Mouse (Mus musculus): Measurements from ENCODE around the gene Mast3.
"Not testable (repeated sequence)": the region's sequence is repeated elsewhere in the genome, so short reads cannot be mapped to it uniquely, and the experiment has no call there.

Gene Mast3

DNA sequence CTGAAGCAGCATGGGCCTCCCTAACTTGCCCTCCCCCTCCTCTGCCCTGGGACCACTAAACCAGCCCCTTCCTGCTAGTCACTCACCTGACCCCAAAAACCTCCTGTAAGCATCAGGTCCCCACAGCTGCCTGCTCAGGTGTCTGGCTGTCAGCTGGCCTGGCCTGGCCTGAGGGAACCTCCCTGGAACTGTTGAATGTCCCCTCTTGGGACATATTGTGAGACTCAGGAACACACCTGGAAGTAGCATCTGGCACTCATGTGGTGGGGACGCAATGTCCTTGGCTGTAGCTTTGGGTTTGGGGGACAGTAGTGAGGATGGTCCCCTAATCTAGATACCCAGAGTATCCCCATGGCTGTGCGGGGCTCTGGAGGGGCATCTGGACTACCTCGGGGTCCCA is 29.2 kb upstream of the Mast3 start:
- no peak for DNase-seq (ENCODE audit: low read depth, low spot score)

DNA sequence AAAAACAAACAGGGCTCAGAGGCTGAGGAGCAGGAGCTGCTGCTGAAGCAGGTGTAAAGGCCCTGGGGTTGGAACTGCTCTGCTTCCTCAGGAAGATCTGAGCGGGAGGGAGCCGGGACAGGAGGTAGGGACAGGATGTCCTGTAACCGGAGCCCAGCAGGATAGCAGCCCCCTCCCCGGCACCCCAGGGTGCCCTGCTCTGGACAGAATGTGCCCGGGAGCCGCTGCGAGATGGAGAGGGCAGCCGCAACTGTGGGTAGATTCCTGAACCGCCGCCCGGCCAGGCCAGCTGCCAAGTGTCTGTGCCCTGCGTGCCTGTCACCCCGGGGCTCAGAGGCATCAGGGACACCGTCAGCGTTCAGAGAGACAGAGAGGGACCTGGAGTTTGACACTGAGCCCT is 28.7 kb upstream of the Mast3 start:
- no peak for DNase-seq (ENCODE audit: low read depth, low spot score)

DNA sequence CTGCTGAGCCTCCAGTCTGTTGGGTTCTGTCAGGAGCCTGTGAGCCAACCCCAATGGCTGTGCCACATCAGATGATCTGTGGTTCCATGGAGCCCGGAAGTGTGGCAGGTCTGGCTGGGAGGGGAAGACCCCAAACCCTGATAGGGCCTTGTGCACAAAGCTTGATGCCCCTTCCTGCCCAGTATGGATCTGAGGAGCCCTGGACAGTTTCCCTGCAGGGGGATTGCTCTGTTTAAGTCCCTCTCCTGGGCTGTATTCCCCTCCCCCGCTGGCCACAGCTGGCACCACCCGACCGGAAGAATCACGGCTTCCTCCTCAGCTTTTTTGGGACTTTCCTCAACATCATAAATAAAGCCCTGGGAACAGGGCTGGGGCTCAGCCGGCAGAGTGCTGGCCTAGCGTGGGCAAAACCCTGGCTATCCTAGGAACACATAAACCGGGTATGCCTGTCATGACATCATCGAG is 28.2 kb upstream of the Mast3 start:
- no peak for DNase-seq (ENCODE audit: low read depth, low spot score)

- DNase-seq (ENCODE audit: low read depth, low spot score) = no peak
Observed at GRCm38 (mm10) chr8:70832371-70832770, 27.5 kb upstream of the Mast3 start.

DNA sequence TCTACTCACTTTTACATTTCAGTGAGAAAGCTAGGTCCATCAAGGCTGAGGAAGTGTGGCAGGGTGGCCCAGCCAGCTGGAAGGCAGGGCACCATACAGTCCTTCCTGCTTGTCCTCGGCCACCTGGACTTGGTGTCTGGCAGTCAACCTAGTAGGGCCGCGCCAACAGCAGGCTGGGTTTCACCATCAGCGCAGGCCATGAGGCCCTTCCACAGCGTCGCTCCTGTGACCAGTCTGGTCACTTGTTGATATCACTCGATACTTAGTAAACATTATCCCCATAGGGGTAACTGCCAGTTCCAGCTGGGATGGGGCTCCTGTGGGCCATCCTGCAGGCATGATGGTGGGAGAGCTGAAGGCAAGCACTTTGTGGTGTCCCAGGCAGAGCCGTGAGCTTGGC is 26.7 kb upstream of the Mast3 start:
- DNase-seq (ENCODE audit: low read depth, low spot score) = no peak

DNA sequence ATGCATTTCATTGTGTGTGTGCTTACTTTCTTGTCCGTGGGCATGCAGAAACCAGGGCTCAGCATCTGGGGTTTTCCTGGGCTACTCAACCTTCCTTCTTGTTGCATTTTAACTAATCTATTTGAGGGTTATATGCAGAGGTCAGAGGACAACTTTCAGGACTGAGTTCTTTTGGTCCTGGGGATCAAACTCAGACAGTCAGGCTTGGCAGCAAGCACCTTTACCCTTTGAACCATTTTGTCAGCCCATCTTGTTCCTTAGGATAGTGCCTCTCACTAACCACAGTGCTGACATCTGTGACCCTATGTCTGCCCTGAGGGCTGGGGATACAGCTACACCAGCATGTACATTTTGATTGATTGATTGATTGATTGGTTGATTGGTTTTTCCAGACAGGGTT is 22.9 kb upstream of the Mast3 start:
- no peak for DNase-seq (ENCODE audit: low read depth, low spot score)

DNA sequence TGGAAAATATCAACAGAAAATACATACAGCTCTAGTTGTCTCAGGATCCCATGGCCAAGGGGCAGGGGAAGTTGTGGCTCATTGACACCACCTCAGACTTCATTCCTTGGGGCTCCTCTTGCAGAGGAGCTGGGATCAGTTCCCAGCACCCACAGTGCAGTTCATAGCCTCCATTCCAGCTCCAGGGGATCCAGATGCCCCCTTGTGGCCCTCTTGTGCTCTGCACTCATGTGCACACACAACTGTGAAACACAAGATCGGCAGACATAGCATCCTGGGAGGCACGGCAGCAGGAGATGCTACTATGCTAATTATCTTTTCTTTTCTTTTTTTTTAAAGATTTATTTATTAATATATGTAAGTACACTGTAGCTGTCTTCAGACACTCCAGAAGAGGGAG is 22.2 kb upstream of the Mast3 start:
- peak; percentile 80 for DNase-seq (ENCODE audit: low read depth, low spot score)

GRCm38 (mm10) chr8:70825816-70826215 is 21.0 kb upstream of the Mast3 start:
- DNase-seq (ENCODE audit: low read depth, low spot score) = no peak

- no peak for DNase-seq (ENCODE audit: low read depth, low spot score)
Observed at GRCm38 (mm10) chr8:70823802-70824201, 18.9 kb upstream of the Mast3 start.

DNA sequence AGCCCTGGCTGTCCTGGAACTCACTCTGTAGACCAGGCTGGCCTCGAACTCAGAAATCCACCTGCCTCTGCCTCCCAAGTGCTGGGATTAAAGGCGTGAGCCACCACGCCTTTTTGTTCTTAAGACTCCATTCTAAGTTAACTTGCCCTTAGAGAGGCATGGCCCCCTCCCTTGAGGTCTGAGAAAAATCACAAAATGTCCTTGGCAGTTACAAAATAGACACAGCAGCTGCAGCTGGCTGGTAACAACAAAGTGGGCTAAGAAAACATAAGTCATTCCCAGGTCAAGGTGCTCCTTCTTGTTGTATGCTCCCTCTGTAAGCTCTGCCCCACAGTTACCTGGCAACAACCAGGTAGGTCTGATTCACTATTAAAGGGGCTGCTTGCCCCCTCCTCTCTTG is 17.7 kb upstream of the Mast3 start:
- DNase-seq (ENCODE audit: low read depth, low spot score) = not testable (repeated sequence)

DNA sequence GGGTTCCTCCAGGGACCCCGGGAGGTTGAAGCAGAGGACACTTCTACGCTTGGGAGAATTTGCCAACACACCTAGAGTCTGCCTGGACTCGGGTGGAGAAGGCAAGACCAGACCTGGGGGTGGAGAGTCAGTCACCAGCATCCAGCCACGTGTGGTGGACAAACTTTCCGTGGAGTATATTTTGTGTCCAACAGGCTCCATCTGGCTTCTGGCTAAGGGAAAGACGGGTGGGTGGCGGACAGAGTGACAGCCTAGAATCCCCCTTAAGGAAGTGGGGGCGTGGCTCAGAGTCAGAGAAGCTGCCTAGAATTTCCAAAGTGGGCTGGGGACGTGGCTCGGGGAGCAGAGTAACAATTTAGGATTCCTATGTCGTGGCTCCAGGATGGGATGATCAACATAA is 17.1 kb upstream of the Mast3 start:
- peak; percentile 36 for DNase-seq (ENCODE audit: low read depth, low spot score)

DNA sequence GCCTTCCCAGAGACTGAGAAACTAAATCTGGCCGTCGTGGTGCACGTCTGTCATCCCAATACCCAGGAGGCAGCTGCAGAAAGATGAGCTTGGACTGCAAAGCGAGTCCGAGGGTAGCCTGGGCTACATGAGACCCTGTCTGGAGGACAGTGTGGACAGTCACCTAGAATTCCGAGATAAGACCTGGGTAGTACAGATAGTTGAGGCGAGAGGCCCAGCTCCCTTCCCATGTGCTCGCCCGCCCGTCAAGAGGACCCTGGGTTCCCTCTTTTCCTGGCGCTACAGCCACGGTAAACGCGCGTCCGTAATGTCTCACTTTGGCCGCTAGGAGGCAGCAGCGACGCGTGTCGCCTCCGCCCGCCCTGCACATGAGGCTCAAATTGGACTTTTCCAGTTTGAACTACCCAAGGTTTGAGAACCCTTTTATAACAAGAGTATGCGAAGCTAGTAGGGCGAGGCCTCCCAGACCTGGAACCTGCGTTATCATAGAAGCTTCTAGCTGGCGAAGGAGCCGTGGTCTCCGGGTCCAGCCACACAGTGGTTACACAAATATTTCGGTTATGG is 16.6 kb upstream of the Mast3 start:
- peak; percentile 77 for DNase-seq (ENCODE audit: low read depth, low spot score)

DNA sequence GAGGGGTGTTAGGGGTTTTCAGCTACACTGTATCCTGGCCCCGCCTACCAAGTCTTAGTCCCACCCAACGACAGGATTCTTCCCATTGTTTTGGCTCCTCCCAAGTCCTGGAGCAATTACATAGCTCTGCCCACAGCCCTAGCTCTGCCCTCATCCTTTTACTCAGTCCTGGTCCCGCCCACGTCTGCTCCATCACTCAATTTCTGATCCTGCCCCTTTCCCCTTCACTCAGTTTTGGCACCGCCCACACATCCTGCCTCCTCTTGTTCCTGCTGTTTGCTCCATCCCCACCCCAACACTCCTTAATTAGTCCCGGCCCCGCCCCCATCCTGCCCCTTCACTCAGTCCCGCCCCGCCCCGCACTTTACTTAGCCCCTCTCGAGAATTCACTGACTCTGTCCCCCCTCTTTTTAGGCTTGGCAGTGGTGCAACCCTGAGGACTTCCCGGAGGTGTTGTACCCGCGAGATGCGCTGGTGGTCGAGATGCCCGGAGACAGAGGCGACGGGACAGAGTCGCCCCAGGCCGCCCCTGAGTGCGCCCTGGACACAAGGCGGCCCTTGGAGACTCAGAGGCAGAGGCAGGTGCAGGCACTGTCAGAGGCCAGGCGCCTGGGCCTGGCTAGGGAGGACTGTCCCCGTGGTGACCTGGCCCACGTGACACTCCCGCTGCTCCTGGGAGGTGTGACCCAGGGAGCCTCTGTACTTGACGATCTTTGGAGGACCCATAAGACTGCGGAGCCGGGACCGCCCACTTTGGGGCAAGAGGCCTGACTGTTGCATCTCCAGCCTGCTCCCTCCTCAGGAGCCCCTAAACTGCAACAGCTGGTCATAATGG is 15.5 kb upstream of the Mast3 start:
- peak; percentile 100 for DNase-seq (ENCODE audit: low read depth, low spot score)

DNA sequence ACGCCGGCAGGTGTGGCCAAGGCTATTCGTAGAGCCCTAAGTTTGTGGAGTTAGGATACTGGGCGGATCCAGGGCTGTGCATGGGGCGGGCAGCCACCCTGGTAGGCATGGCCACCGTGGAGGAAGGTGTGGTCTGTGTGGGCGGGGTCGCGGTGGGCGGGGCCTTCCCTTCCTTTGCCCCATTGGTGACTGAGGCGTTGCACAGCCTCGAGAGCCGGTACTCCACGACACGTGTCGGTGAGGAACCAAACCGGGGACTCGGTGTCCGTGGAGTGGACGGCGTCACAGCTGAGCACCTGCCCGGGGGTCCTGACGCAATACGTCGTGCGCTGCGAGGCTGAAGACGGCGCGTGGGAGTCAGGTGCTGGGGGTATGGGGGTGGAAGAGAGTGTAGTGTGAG is 11.8 kb upstream of the Mast3 start:
- DNase-seq (ENCODE audit: low read depth, low spot score) = peak; percentile 84

DNA sequence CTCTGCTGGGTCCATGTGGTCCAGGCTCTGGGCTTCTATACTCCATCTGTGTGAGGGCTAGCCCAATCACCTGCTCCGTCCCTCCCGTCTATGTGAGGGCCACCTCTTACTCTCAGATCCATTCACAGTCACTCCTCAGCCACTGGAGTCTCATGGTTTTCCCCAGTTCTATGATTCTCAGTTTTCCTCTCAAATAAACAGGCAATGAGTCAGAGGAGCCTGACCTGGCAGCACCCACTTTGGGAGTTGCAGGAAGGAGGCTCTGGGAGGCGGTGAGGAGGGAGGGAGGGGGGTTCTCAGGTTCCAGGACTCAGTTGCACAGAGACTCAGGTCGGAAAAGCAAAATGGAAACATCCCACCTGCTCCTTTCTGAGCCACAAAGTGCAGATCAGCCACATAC is 8.0 kb upstream of the Mast3 start:
- DNase-seq (ENCODE audit: low read depth, low spot score) = no peak

DNA sequence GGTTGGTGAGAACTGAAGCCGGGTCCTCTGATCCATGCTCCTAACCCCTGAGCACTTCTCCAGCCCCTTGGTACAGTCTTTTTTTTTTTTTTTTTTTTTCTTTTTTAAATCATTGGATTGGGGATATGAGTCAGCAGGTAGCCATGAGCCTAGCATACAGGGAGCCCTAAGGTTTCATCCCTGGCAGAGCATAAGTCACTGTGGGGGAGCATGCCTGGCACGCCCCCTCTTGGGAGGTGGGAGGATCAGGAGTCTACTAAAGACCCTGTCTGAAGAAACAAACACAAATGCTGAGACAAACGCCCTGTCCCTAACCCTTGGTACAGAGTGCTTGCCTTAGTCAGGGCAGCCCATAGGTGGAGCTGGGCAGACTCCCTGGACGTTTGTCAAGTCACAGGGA is 7.2 kb upstream of the Mast3 start:
- no peak for DNase-seq (ENCODE audit: low read depth, low spot score)

DNA sequence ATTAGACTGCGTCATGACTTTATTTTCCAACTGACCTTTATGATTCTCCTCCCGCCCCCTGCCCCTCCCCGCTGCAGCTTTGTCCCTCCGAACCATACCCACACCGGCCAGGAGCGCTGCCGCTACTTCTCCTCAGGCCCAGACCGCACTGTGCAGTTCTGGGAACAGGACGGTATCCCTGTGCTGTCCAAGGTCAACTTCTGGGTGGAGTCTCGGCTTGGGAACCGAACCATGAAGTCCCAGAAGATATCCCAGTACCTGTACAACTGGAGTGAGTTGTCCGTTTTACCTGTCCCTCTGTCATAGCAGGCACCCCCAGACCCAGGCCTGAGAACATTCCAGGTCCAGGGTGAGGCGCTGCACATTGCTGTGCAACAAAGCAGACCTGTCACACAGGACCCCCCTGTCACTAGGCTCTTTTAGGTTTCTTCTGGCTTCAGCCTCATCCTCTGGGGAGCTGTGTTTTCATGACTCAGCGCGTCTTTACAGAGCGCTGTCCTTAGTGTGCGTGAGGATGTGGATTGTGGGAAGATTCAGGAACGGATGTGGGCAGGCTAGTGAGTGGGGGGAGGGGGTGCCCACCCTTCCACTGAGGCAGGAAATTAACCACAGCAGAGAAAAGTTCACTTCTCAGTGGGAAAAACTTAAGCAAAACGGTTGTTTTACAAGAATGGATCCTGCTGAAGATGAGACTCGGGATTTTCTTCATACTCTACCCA is 6.3 kb upstream of the Mast3 start:
- DNase-seq (ENCODE audit: low read depth, low spot score) = no peak

DNA sequence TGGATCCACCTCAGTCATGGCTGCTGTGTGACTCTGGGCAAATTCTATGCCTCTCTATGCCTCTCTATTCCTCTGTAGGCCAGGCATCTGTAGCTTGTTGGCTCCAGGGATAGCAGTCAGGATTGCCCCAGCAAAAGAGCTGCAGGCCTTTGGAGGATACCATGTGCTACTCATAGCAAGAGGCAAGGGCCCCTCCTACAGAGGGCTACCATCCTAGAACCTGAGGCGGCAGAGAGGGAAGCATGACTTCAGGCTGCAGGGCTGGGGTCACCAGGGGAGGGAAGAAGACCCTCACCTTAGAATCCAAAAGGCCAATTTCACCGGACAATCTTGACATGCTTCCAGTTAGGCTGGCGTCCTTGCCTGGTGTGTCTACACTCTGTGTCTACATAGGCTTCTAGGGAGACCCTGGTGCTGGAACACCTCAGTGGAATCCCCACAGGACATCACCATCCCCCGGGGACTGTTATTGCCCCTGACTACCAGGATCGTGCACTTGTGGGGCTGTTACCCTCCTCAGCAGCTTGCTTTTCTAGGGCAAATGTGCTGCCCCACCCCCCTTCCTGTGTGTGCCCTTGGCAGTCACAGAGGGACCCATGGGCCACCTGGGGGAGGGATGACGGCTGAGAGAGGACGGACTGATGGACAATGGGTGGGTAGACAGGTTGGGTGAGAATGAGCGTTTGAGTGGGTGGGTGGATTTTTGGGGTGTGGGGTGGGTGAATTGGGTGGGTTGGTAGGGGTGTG is 4.3 kb upstream of the Mast3 start:
- no peak for DNase-seq (ENCODE audit: low read depth, low spot score)

GRCm38 (mm10) chr8:70808239-70808638 is 3.4 kb upstream of the Mast3 start, which contains the start of gene Il12rb1:
Gene Il12rb1 (plus strand): TSS chr8:70808449.
- DNase-seq (ENCODE audit: low read depth, low spot score) = no peak

DNA sequence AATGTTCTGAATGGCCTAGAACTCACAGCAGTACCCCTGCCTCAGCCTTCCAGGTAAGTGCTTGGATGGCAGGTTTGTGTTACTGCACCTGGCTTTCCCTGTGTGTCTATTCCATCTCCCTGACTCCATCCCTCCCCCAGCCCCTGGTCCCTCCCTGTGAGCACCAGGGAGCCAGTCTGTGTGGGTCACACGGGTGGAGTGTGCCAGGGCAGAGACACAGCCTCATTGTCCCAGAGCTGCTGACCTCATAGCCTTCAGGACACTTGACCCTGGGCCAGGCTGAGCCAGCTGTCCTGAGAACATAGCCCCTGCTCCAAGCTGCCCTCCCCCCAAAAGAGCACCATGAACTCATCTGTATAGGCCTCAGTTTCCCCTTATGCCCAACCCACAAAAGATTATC is 2.5 kb upstream of the Mast3 start:
- no peak for DNase-seq (ENCODE audit: low read depth, low spot score)

DNA sequence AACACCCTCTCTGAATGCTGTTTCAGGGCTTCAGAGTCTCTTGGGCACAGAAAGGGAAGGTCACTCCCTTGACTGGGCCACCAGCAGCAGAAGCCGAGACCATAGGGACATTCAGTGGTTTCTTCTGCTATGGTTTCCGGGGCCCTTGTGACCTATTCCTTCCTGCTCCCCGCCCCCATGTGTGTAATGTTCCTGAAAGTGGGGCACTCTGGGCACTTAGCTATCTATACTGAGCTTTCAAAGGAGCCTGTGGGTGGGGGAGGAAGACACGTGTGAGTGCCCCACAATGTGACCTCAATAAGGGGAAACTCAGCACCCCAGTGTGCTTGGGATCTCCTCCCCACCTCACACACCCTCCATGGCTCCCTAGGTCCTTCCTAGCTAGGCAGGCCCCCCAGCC is 1.7 kb upstream of the Mast3 start:
- DNase-seq (ENCODE audit: low read depth, low spot score) = no peak

Measured in R1 (cell line).